Mouse (Mus musculus): ENCODE data around the gene Jag2. TPM values are rescaled to one million over a fixed set of nuclear protein-coding genes. Genes with fewer than 3 reads are reported as not detected.

The Jag2 gene
- polyA plus RNA-seq, 1 experiment from 2014 or later = 3.5 TPM

DNA sequence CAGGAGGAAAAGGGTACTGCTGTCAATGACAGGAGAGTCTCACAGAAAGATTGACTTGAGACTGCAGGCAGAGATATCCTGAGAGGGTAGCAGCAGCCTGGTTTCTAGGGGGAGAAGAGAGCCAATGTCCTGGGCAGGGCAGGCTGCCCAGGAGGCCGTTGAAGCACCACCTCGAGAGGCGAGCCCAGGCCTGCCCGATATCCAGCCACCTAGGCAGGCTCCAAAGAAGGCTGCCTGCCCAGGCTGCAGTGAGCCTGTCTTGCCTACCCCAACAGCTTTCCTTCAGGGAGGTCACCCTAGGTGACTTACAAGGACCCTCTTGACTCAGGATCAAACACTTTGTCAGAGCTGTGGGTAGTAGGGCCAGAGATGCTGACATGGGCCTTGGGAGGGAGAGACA is 10.7 kb upstream of the Jag2 start:
- Histone ChIP-seq H3K9me3 (replicated peaks) (no peaks in the 10 kb centered on the region), H3K4me3 (replicated peaks) (no peak overlapping the region), H3K9ac (0 out of 2 replicates have a peak overlapping the region, but pooled peaks have one; percentile 2), H3K27ac (no peak overlapping the region), H3K27me3 (0 out of 2 replicates have a peak, but pooled peaks cover 2% of the 10 kb centered on the region), H3K4me1 (peaks cover 36% of the 10 kb centered on the region), H3K36me3 (no peaks in the 10 kb centered on the region), H3K4me2 (no peak overlapping the region)
- WGBS = 91% methylated on average over 4 of the region's 4 CpGs
- no peak for ATAC-seq (replicated peaks; ENCODE audit: low FRiP score)

DNA sequence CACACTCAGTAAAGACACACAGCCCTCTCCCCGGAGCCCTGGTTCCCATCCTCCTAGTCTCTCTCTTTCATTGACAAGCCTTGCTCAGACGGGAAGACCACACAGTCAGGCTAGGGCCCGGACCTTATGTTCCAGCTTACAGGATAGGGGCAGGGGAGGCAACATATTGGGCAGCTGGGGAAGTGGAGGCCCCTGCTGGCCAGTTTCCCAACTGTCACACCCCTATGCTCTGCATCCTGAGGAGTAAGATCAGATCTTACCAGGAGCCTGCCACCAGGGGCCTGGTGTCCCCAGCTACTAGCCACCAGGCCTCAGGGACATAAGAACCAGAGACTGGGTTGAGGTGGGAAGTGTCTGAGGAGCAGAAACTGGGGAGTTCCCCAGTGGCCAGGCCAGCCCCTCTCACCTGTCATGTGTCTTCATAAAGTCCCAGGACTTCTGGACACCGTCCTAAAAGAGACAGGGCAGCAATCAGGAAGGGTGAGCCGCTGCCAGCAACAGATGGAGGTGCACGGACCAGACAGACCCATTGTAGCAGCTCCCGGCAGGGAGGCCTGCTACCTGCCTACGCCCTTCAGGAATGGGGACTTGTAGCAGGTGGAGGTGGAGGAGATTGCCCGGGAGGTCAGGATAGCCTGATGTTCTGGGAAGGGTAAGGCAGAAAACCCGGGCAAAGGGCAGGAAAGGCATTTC is 9.4 kb upstream of the Jag2 start:
- H3K9me3 ChIP-seq (replicated peaks) = no peaks in the 10 kb centered on the region
- H3K4me1 ChIP-seq = peaks cover 36% of the 10 kb centered on the region
- WGBS = 61% methylated on average over 10 of the region's 10 CpGs
- no peak overlapping the region for H3K4me2 ChIP-seq
- no peaks in the 10 kb centered on the region for H3K36me3 ChIP-seq
- no peak overlapping the region for H3K27ac ChIP-seq
- 0 out of 2 replicates have a peak, but pooled peaks cover 2% of the 10 kb centered on the region for H3K27me3 ChIP-seq
- H3K9ac ChIP-seq = no peak overlapping the region
- no peak overlapping the region for H3K4me3 ChIP-seq (replicated peaks)
- ATAC-seq (replicated peaks; ENCODE audit: low FRiP score) = 0 out of 2 replicates have a peak, but pooled peaks have one; percentile 10

DNA sequence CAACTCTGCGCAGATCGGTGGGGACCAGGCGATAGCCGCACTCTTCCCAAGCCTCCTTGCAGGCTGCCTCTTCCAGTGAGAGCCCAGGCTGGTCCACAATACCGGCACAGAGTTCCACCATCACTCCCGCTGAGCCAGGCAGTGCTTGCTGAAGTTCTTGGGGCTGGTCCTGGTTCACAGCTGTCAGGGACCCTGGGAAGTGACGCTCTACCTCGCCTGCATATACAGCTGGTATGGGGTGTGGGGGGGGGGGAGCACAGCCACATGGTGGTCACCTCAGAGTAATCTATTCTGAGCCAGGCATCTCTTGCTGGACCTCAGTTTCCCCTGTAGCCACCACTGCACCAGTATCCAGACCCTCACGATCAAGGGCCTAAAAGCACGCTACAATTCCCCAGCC is 8.8 kb upstream of the Jag2 start:
- no peak overlapping the region for H3K27ac ChIP-seq
- H3K9ac ChIP-seq = no peak overlapping the region
- 0 out of 2 replicates have a peak, but pooled peaks cover 2% of the 10 kb centered on the region for H3K27me3 ChIP-seq
- ATAC-seq (replicated peaks; ENCODE audit: low FRiP score) = no peak
- no peaks in the 10 kb centered on the region for H3K36me3 ChIP-seq
- no peak overlapping the region for H3K4me2 ChIP-seq
- H3K4me3 ChIP-seq (replicated peaks) = no peak overlapping the region
- H3K9me3 ChIP-seq (replicated peaks) = no peaks in the 10 kb centered on the region
- 87% methylated on average over 10 of the region's 10 CpGs for WGBS
- peaks cover 36% of the 10 kb centered on the region for H3K4me1 ChIP-seq

DNA sequence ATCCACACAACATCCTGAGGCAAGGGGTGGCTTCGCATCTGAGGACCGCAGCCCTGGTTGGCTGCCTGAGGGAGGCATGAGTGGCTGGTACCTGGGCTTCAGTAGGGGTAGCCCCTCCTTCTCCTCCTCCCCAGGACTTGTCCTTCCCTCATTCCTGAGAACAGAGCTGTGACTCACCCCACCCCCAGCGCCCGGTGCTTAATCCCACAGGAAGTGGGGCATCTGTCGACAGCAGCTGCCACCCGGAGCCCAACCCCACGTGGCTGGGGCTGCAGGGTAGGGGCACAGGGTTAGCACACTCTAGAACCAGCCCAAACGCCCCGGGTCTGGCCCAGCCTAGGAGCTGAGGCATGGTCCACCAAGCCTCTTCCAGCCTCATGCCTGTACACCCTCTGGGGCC is 8.3 kb upstream of the Jag2 start:
- Histone ChIP-seq H3K9ac (no peak overlapping the region), H3K27ac (no peak overlapping the region), H3K4me1 (peaks cover 36% of the 10 kb centered on the region), H3K4me3 (replicated peaks) (no peak overlapping the region), H3K36me3 (no peaks in the 10 kb centered on the region), H3K27me3 (no peaks in the 10 kb centered on the region), H3K4me2 (no peak overlapping the region), H3K9me3 (replicated peaks) (no peaks in the 10 kb centered on the region)
- ATAC-seq (replicated peaks; ENCODE audit: low FRiP score) = no peak
- 45% methylated on average over 9 of the region's 9 CpGs for WGBS

DNA sequence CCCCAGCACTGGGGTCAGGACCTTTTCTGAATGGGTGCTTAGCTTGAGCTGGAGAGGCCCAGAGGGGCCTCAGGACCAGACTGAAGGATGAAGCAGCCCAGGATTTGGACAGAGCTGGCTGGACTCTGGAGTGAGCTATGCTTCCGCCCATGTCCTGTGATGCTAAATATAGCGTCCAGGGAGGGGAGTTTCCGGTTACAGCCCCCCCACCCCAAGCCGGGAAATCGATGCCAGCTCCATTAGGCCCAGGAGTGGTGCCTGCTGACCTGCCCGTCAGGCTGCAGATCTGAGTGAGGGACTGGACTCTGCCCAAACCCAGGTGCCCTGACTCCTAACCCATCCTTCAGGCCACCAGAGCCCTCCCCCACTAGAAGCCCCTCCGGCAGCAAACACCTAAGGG is 3.1 kb upstream of the Jag2 start:
- 26% methylated on average over 7 of the region's 7 CpGs for WGBS
- Histone ChIP-seq H3K4me1 (peaks cover 32% of the 10 kb centered on the region), H3K36me3 (no peaks in the 10 kb centered on the region), H3K9ac (no peak overlapping the region), H3K4me2 (no peak overlapping the region), H3K27ac (no peak overlapping the region), H3K27me3 (peaks cover 42% of the 10 kb centered on the region), H3K9me3 (replicated peaks) (no peaks in the 10 kb centered on the region), H3K4me3 (replicated peaks) (no peak overlapping the region)
- no peak for ATAC-seq (replicated peaks; ENCODE audit: low FRiP score)

DNA sequence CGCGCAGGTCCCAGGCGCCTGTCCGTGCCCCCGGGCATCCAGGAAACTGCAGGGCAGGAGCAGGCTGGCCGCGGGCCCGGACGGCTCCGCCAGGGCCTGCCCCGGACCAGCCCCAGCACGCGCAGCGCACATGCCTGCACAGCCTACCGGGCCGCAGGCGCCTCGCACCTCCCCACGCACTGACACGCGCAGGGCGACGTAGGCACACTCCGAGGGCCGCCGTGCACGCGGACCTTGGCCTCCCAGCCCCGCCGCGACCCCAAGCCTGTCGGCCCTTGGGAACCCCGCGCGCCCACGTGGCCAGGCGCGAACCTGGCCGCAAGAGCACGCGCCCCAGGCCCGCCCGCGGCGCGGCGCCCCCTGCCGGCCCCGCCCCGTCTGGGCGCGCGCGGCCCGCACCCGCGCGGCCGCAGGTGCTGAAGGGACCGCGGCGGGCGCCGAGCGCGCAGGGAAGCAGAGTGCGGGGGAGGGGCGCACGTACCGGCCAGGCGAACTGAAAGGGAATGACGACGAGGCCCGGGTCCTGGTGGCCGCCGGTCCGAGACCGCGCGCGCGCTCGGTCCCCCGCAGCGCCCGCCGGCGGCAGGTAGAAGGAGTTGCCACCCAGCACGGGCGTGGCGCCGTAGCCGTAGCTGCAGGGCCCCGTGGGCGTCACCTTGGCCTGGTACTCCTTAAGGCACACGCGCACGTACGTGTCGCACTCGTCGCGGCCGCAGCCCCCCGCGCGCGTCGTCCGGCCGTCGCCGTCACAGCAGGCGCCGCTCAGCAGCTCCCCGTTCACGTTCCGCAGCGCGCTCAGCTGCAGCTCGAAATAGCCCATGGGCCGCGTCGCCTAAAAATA is 955 bp downstream of the Jag2 start:
- peak overlapping the region; percentile 92 for H3K4me2 ChIP-seq

DNA sequence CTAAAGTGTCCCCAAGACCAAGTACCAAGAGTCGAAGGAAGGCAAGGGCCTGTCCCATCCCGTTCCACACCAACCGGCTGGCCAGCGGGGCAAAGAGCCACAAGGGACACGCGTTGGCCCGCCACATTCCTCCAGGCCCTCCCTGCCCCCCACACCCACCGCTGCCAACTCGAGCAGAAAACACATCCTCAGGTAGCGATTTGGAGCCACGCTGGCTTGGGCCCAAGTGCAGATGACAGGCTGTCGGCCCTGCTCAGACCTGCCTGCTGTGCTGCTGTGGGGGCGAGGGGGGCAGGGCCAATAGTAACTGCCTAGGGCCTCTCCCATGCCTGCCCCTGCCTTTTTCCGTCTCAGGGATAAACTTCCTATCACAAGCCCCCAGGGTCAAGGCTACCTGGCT is 2.3 kb downstream of the Jag2 start:
- Histone ChIP-seq H3K36me3 (no peaks in the 10 kb centered on the region), H3K9me3 (replicated peaks) (no peaks in the 10 kb centered on the region), H3K27ac (no peak overlapping the region), H3K27me3 (peaks cover 78% of the 10 kb centered on the region), H3K4me1 (peaks cover 39% of the 10 kb centered on the region), H3K9ac (no peak overlapping the region), H3K4me2 (0 out of 2 replicates have a peak overlapping the region, but pooled peaks have one; percentile 4), H3K4me3 (replicated peaks) (no peak overlapping the region)
- 54% methylated on average over 14 of the region's 14 CpGs for WGBS
- ATAC-seq (replicated peaks; ENCODE audit: low FRiP score) = no peak

More for the DNA sequence above, 955 bp downstream of the Jag2 start:
- Histone ChIP-seq H3K36me3 (no peaks in the 10 kb centered on the region), H3K4me1 (peaks cover 46% of the 10 kb centered on the region), H3K9me3 (replicated peaks) (no peaks in the 10 kb centered on the region), H3K4me3 (replicated peaks) (peak overlapping the region; percentile 54), H3K27me3 (peaks cover 74% of the 10 kb centered on the region), H3K27ac (no peak overlapping the region), H3K9ac (peak overlapping the region; percentile 48)
- 2% methylated on average over 124 of the region's 124 CpGs for WGBS
- ATAC-seq (replicated peaks; ENCODE audit: low FRiP score) = 0 out of 2 replicates have a peak, but pooled peaks have one; percentile 16

DNA sequence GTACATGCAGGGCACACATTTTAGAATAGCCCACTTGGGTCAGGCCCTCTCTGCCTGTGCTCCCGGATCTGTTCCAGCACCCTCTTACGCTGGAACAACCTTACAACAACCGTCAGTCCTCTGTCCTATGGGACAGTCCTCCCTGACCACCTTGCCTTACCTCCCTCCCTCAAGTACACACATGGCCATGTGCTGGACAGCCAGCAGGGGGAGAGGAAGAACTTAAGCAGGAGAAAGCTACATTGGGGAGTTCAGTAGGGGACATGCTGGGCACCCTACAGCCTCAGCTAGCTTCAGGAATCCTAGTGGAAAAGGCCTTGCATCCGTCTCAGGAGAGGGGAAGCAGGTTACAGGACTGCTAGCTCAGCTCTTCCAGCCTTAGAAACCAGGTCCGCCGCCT is 3.6 kb downstream of the Jag2 start:
- Histone ChIP-seq H3K4me1 (peaks cover 38% of the 10 kb centered on the region), H3K9ac (no peak overlapping the region), H3K27me3 (peaks cover 70% of the 10 kb centered on the region), H3K4me3 (replicated peaks) (no peak overlapping the region), H3K27ac (no peak overlapping the region), H3K36me3 (no peaks in the 10 kb centered on the region), H3K4me2 (no peak overlapping the region), H3K9me3 (replicated peaks) (no peaks in the 10 kb centered on the region)
- WGBS = 87% methylated on average over 6 of the region's 6 CpGs
- no peak for ATAC-seq (replicated peaks; ENCODE audit: low FRiP score)

DNA sequence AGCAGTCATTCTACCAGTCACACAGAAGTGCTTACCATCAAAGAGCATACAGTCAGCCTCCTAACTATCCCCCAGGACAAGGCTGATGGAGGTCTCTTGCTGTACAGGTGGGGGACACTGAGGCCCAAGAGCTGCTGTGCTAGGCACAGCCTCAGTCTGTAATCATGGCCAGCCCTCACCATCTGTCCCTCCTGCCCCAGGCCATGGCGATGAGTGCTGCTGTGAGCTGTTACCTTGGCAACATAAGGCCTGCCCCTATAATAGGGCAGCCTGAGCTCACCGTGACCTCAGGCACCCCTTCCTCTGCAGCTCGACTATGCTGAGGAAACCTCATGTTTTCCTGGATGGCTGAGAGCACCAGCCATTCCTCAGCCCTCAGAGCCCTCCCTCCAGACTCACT is 7.0 kb downstream of the Jag2 start:
- H3K9me3 ChIP-seq (replicated peaks) = no peaks in the 10 kb centered on the region
- peaks cover 39% of the 10 kb centered on the region for H3K27me3 ChIP-seq
- ATAC-seq (replicated peaks; ENCODE audit: low FRiP score) = no peak
- WGBS = 20% methylated on average over 3 of the region's 3 CpGs
- no peaks in the 10 kb centered on the region for H3K36me3 ChIP-seq
- peaks cover 19% of the 10 kb centered on the region; the same call in 1 of the 2 replicates for H3K4me1 ChIP-seq
- no peak overlapping the region for H3K4me3 ChIP-seq (replicated peaks)
- no peak overlapping the region for H3K27ac ChIP-seq
- no peak overlapping the region for H3K4me2 ChIP-seq
- no peak overlapping the region for H3K9ac ChIP-seq

DNA sequence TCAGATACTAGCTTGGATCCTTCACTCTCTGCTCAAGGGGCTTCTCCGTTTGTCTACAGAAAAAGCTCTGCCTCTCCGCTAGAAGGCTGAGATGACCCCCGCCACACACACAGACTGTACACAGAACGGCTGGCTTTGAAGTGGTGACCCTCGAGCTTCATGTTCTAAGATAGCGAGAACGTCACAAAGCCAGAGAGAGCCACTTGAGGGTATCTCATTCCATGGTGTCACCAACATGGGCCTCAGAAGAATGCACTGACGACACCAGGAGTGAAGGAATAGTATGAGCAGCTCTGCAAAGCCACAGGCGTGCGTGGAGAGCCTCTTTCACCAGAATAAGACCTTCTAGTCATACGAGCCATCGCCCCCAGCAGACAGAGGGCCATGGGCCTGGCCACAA is 8.1 kb downstream of the Jag2 start:
- Histone ChIP-seq H3K4me2 (no peak overlapping the region), H3K27ac (no peak overlapping the region), H3K9ac (no peak overlapping the region), H3K4me1 (peaks cover 13% of the 10 kb centered on the region; the same call in 1 of the 2 replicates), H3K9me3 (replicated peaks) (no peaks in the 10 kb centered on the region), H3K36me3 (no peaks in the 10 kb centered on the region), H3K4me3 (replicated peaks) (no peak overlapping the region), H3K27me3 (peaks cover 32% of the 10 kb centered on the region)
- 83% methylated on average over 12 of the region's 12 CpGs for WGBS
- no peak for ATAC-seq (replicated peaks; ENCODE audit: low FRiP score)

DNA sequence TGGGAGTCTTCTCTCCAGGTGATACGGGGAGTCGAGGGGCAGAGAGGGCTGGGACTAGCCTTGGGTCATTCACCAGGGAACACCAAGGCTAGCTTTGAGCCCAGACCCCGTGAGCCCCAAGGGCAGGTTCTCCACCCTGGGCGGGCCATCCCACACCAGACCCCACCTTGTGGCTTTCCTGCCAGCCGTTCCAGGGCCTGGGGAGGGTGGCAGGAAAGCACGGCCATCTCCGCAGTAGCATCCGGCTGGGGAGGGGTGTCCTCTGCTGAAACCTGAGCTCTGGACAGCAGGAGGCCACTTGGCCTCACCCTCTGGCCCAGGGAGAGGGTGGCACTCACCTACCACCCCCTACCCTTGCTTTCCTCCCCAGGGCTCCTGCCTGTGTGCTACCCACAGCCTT is 11.7 kb downstream of the Jag2 start:
- no peak for ATAC-seq (replicated peaks; ENCODE audit: low FRiP score)
- Histone ChIP-seq H3K9me3 (replicated peaks) (no peaks in the 10 kb centered on the region), H3K36me3 (no peaks in the 10 kb centered on the region), H3K27ac (no peak overlapping the region), H3K4me3 (replicated peaks) (no peak overlapping the region), H3K4me2 (no peak overlapping the region), H3K4me1 (peaks cover 23% of the 10 kb centered on the region), H3K9ac (no peak overlapping the region), H3K27me3 (peaks cover 10% of the 10 kb centered on the region)
- 33% methylated on average over 8 of the region's 8 CpGs for WGBS

DNA sequence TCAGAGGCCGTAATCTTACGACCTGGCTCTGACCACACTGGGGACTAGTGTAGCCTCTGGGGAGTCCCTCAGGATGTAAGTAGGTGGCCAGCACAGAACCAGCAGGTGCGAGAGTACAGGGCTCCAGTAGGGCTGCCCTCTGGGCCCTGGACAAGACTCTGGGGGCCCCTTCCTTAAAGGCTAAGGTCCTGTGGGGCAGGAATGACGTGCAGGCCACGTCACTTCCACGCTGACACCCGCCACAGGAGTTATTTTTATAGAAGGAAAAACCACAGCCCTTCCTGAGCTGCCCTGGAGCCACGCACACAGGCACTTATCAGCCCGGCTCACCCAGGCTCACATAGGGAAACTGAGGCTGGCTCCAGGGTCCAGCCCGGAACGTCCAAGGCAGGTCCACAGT is 12.1 kb downstream of the Jag2 start:
- 72% methylated on average over 11 of the region's 11 CpGs for WGBS

More for the DNA sequence above, 12.1 kb downstream of the Jag2 start:
- H3K4me2 ChIP-seq = no peak overlapping the region
- peaks cover 7% of the 10 kb centered on the region for H3K27me3 ChIP-seq
- H3K27ac ChIP-seq = no peak overlapping the region
- H3K4me1 ChIP-seq = peaks cover 23% of the 10 kb centered on the region
- no peak overlapping the region for H3K4me3 ChIP-seq (replicated peaks)
- no peaks in the 10 kb centered on the region for H3K9me3 ChIP-seq (replicated peaks)
- H3K9ac ChIP-seq = no peak overlapping the region
- no peak for ATAC-seq (replicated peaks; ENCODE audit: low FRiP score)
- no peaks in the 10 kb centered on the region for H3K36me3 ChIP-seq

All from kidney, embryonic 15.5 days (tissue).